Mouse (Mus musculus): ENCODE data around the gene Cops7a. TPM values are rescaled to one million over a fixed set of nuclear protein-coding genes. Genes with fewer than 3 reads are reported as not detected.

Gene Cops7a
- polyA plus RNA-seq, 1 experiment from 2014 or later, result 99.8 TPM

DNA sequence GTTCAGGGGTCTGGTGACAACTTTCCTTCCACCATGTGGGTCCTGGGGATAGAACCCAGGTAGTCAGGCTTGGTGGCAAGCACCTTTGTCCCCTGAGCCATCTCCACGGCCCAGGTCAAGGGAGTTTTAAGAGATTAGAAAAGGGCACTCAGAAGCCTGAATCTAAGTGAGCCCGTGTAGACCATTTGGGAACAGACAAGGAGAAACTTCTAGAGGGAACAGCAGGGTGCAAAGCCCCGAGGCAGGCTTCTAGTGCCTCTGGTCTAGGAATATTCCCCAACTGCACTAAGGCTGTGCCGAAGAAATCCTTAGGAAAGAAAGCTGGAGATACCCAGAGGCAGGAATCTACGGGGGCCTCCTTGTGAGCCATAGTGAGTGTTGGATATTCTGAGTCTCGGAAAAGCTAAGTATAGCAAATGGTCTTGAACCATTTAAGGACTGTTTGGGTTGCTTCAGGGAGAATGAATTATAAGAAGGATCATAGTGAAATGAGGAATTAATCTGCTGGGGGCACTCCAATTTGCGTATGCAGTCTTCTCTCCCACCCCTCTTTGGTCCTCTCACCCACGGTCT lies 30.6 kb upstream of the Cops7a start:
- H3K4me1 ChIP-seq, result peaks cover 10% of the 10 kb centered on the region; the same call in 1 of the 2 replicates
- no peak overlapping the region for H3K9ac ChIP-seq
- no peaks in the 10 kb centered on the region for H3K9me3 ChIP-seq
- H3K4me3 ChIP-seq, result no peak overlapping the region
- WGBS, result 49% methylated on average over 8 of the region's 8 CpGs
- no peaks in the 10 kb centered on the region for H3K36me3 ChIP-seq
- H3K27ac ChIP-seq, result no peak overlapping the region
- no peak for ATAC-seq (ENCODE audit: low FRiP score, low read depth)
- peak overlapping the region; percentile 99 for H3K4me2 ChIP-seq (replicated peaks)
- peaks cover 82% of the 10 kb centered on the region for H3K27me3 ChIP-seq (replicated peaks)

DNA sequence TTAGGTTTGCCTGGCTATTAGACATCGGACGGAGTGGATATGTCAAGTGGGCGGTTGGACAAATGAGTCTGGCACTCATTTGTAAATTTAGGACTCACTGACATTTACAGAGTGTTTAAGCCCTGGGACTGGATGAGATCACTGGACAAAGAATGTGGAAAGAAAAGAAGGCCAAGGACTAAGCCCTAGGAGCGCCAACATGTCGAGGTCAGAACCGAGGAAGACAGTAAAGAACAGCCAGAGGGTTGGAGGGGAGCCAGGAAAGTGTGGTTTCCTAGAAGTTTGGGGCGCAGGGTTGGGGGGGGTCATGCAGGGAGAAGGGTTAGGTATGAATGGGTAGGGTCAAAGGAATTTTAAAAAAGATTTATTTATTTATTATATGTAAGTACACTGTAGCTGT lies 29.9 kb upstream of the Cops7a start:
- WGBS, result 81% methylated on average over 7 of the region's 7 CpGs
- peaks cover 79% of the 10 kb centered on the region for H3K27me3 ChIP-seq (replicated peaks)
- peaks cover 10% of the 10 kb centered on the region; the same call in 1 of the 2 replicates for H3K4me1 ChIP-seq
- H3K9ac ChIP-seq, result no peak overlapping the region
- H3K4me2 ChIP-seq (replicated peaks), result no peak overlapping the region
- H3K4me3 ChIP-seq, result no peak overlapping the region
- no peaks in the 10 kb centered on the region for H3K36me3 ChIP-seq
- H3K9me3 ChIP-seq, result peaks cover under 1% of the 10 kb centered on the region; the same call in 1 of the 2 replicates
- H3K27ac ChIP-seq, result no peak overlapping the region
- no peak for ATAC-seq (ENCODE audit: low FRiP score, low read depth)

DNA sequence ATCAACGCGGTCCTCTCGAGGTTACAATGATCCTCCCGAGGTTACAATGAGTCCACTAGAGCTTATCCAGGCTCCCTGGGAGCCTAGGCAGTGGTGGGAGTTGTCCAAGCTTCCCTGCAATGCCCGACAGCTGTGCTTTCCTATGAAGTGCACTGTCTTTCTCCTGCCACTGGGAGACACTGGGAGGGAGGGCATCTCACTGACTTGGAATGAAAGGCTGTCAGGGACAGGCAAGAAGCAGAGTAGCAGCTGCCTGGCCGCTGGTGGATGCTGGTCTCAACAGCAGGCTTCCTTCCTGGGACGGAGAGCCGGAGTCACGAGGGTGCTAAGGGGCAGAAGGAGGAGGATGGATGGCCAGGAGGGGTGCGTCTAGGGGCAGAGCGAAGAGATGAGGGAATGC lies 28.5 kb upstream of the Cops7a start:
- Histone ChIP-seq H3K27me3 (replicated peaks) (peaks cover 65% of the 10 kb centered on the region), H3K9ac (peak overlapping the region; percentile 49; the same call in 1 of the 2 replicates), H3K4me2 (replicated peaks) (peak overlapping the region; percentile 28; the same call in 1 of the 2 replicates), H3K36me3 (no peaks in the 10 kb centered on the region), H3K4me1 (peaks cover 10% of the 10 kb centered on the region; the same call in 1 of the 2 replicates), H3K27ac (no peak overlapping the region), H3K9me3 (peaks cover 8% of the 10 kb centered on the region), H3K4me3 (no peak overlapping the region)
- WGBS, result 17% methylated on average over 11 of the region's 11 CpGs
- no peak for ATAC-seq (ENCODE audit: low FRiP score, low read depth)

DNA sequence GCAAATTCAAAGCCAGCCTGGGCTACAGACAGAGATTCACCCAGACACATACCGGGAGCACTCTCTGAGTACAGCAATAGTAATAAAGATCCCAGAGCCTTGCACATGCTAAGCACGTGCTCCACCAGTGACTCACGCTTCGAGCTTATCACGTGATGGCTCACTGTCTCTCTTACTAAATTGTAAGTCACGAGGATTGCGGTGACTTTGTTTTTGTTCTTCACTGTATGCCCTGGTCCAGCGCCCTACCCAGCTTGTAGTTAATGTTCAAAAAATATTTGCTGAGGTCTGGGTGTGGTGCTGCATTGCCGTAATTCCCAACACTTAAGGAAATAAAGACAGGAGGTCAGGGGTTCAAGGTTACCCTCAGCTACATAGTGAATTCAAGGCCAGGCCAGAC lies 28.0 kb upstream of the Cops7a start:
- Histone ChIP-seq H3K4me1 (peaks cover 10% of the 10 kb centered on the region; the same call in 1 of the 2 replicates), H3K36me3 (no peaks in the 10 kb centered on the region), H3K4me2 (replicated peaks) (no peak overlapping the region), H3K9ac (no peak overlapping the region), H3K4me3 (no peak overlapping the region), H3K27me3 (replicated peaks) (peaks cover 60% of the 10 kb centered on the region), H3K9me3 (peaks cover 8% of the 10 kb centered on the region), H3K27ac (no peak overlapping the region)
- WGBS, result 83% methylated on average over 9 of the region's 9 CpGs
- ATAC-seq (ENCODE audit: low FRiP score, low read depth), result no peak

DNA sequence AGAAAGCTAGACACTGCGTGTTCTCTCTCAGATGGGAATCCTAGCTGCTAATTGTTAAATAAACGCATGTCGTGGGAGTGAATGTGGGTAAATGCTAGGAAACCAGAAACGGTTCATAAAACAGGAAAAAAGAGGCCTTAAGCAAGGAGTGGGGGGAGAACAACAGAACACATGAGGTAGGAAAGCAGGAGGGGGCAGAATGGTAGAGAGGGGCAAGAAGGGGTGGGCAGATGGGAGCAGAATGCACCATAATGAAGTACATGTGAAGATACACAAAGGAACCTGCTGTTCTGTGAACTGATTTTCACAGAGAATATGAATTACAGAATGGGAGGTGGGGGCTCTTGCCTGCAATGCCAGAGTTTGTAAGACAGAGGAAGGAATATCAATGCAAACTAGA lies 26.9 kb upstream of the Cops7a start:
- no peak for ATAC-seq (ENCODE audit: low FRiP score, low read depth)
- H3K4me1 ChIP-seq, result peaks cover 9% of the 10 kb centered on the region; the same call in 1 of the 2 replicates
- peaks cover 8% of the 10 kb centered on the region for H3K9me3 ChIP-seq
- no peak overlapping the region for H3K4me3 ChIP-seq
- H3K9ac ChIP-seq, result no peak overlapping the region
- H3K27ac ChIP-seq, result no peak overlapping the region
- H3K4me2 ChIP-seq (replicated peaks), result no peak overlapping the region
- WGBS, result 84% methylated on average over 4 of the region's 4 CpGs
- H3K36me3 ChIP-seq, result no peaks in the 10 kb centered on the region
- H3K27me3 ChIP-seq (replicated peaks), result peaks cover 49% of the 10 kb centered on the region

DNA sequence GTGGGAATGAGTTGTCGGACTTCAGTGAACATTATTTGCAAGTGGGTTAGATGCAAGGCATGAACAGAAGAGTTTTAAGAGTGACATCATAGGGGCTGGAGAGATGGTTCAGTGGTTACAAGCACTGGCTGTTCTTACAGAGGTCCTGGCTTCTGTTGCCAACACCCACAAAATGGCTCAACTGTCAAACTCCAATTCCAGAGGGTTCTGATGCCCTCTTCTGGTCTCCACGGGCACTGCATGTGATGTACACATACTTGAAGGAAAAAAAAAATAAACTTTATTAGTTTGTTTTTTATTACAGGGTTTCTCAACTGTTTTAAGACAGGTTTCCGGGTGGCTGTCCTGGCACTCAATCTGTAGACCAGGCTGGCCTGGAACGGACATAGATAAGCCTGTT lies 2.4 kb upstream of the Cops7a start:
- Histone ChIP-seq H3K4me3 (no peak overlapping the region), H3K4me1 (peaks cover 8% of the 10 kb centered on the region)
- 68% methylated on average over 4 of the region's 4 CpGs for WGBS

DNA sequence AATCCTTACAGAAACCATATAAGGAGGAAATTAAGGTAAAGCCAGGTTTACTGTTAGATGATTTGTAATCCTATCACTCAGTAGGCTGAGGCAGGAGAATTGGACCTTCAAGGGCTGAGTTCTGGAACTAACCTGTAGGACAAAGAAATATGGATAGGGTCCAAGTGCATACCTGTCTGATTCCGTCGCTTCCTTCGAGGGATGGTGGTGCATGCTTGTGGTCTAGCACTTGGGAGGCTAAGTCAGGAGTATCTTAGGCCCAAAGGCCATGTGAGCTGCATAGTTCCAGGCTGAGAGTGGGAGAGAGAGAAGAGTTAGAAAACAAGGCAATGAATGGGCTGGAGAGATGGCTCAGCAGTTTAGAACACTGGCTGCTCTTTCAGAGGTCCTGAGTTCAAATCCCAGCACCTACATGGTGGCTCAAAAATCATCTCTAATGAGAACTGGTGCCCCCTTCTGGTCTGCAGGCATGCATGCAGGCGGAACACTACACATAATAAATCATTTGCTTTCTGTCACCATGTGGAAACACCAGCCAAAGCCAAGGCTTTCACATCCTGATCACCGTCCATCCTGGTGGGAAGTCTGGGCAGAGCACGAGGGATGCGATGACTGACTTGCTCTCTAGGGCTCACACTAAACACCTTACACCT lies 1.3 kb upstream of the Cops7a start:
- no peaks in the 10 kb centered on the region for H3K9me3 ChIP-seq
- no peak overlapping the region for H3K9ac ChIP-seq
- H3K27ac ChIP-seq, result no peak overlapping the region
- peak overlapping the region; percentile 92 for H3K4me2 ChIP-seq (replicated peaks)
- WGBS, result 98% methylated on average over 7 of the region's 7 CpGs
- H3K36me3 ChIP-seq, result peaks cover 13% of the 10 kb centered on the region
- no peak for ATAC-seq (ENCODE audit: low FRiP score, low read depth)
- H3K27me3 ChIP-seq (replicated peaks), result 0 out of 2 replicates have a peak, but pooled peaks cover 2% of the 10 kb centered on the region
- peak overlapping the region; percentile 11; the same call in 1 of the 2 replicates for H3K4me3 ChIP-seq
- H3K4me1 ChIP-seq, result peaks cover 8% of the 10 kb centered on the region

More for the DNA sequence above, 2.4 kb upstream of the Cops7a start:
- Histone ChIP-seq H3K9me3 (no peaks in the 10 kb centered on the region), H3K27me3 (replicated peaks) (0 out of 2 replicates have a peak, but pooled peaks cover 2% of the 10 kb centered on the region), H3K9ac (no peak overlapping the region), H3K36me3 (peaks cover 4% of the 10 kb centered on the region; the same call in 1 of the 2 replicates), H3K27ac (no peak overlapping the region), H3K4me2 (replicated peaks) (no peak overlapping the region)
- no peak for ATAC-seq (ENCODE audit: low FRiP score, low read depth)

DNA sequence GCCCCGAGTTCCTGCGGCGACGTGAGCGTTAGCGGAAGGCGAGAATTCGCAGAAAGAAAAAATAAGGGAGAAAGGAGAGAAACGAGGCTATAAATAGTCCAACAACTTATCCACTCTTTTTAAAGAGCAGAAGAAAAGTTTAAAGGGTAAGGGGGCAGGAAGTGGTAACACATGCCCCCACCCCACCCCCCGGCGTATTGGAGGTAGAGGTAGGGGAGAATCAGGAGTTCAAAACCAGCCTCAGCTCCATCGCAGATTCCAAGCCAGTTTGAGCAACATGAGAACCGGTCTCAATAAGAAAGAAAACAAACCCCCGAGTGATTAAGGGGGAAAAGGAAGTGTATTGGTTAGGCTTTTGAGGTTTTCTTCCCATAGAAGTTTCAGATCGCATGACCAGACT lies 409 bp upstream of the Cops7a start:
- Histone ChIP-seq H3K4me3 (peak overlapping the region; percentile 76), H3K4me1 (peaks cover 8% of the 10 kb centered on the region), H3K9ac (peak overlapping the region; percentile 82), H3K27ac (peak overlapping the region; percentile 83), H3K27me3 (replicated peaks) (0 out of 2 replicates have a peak, but pooled peaks cover 2% of the 10 kb centered on the region), H3K9me3 (no peaks in the 10 kb centered on the region), H3K4me2 (replicated peaks) (peak overlapping the region; percentile 92), H3K36me3 (peaks cover 22% of the 10 kb centered on the region)
- 17% methylated on average over 15 of the region's 15 CpGs for WGBS
- peak; percentile 33; the same call in 1 of the 2 replicates for ATAC-seq (ENCODE audit: low FRiP score, low read depth)

DNA sequence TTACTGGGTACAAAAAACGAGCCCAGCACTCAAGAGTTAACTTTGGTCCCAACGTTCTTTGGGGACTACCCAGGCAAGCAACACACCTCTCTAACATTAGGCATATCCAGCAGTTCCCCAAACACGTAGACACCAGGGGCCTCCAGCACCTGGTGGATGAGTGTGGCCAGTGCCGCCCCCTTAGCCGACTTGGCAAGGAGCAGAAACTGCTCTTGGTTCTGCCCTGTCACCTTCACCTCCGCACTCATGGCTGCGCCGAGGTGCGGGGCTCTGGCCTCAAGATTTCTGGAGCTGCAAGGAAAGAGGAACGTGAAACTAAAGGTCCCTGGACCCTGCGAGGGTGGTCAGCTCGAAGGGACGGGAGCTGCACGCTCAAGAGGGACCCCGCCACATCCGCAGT lies 700 bp downstream of the Cops7a start:
- H3K9me3 ChIP-seq, result no peaks in the 10 kb centered on the region
- peak overlapping the region; percentile 76 for H3K4me3 ChIP-seq
- peaks cover 33% of the 10 kb centered on the region for H3K36me3 ChIP-seq
- H3K4me2 ChIP-seq (replicated peaks), result peak overlapping the region; percentile 92
- H3K9ac ChIP-seq, result peak overlapping the region; percentile 82
- peaks cover 8% of the 10 kb centered on the region for H3K4me1 ChIP-seq
- 44% methylated on average over 16 of the region's 16 CpGs for WGBS
- 0 out of 2 replicates have a peak overlapping the region, but pooled peaks have one; percentile 83 for H3K27ac ChIP-seq
- no peaks in the 10 kb centered on the region for H3K27me3 ChIP-seq (replicated peaks)
- ATAC-seq (ENCODE audit: low FRiP score, low read depth), result no peak; the same call in 1 of the 2 replicates

DNA sequence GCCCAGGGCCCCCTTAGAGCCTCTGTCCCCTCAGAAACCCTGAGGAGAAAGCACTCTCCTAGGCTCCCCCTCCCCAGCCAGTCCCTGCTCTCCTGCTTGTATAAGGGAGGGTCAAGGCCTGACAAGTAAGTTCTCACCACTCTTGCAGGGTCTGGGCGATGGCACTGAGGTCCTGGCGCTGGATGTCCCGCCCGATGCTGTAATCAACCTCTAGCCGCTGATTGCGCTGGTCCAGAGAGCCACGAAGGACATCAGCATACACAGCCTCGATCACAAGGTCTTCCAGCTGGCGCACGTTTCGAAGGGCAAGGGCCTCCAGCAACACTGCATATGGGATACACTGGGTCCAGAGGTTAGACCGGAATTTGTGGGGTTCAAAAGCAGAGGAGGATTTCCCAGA lies 4.3 kb downstream of the Cops7a start:
- Histone ChIP-seq H3K27me3 (replicated peaks) (no peaks in the 10 kb centered on the region), H3K4me2 (replicated peaks) (no peak overlapping the region), H3K4me3 (no peak overlapping the region), H3K9ac (no peak overlapping the region), H3K36me3 (peaks cover 59% of the 10 kb centered on the region), H3K9me3 (no peaks in the 10 kb centered on the region), H3K4me1 (peaks cover 8% of the 10 kb centered on the region), H3K27ac (no peak overlapping the region)
- WGBS, result 95% methylated on average over 12 of the region's 12 CpGs
- no peak for ATAC-seq (ENCODE audit: low FRiP score, low read depth)

DNA sequence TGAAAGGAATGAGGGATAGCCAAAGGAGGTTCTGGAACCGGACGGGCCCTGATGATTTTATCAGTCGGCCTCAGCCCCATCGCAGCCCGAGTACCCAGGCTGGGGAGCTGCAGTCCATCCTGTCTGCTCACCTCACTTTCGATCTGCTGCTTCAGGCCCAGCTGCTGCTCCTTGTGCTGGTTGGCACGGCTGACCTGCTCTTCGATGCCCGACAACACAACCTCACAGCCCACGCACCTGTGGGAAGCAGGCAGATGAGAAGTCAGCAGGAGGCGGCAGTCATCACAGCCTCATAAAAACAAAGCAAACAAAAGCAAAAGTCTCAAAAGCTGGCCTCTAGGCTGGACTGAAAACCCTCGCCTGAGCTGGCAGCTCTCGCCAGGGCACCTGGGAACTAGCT lies 5.4 kb downstream of the Cops7a start:
- H3K4me3 ChIP-seq, result no peak overlapping the region
- peaks cover 7% of the 10 kb centered on the region for H3K4me1 ChIP-seq
- ATAC-seq (ENCODE audit: low FRiP score, low read depth), result no peak
- no peak overlapping the region for H3K27ac ChIP-seq
- H3K4me2 ChIP-seq (replicated peaks), result no peak overlapping the region
- H3K36me3 ChIP-seq, result peaks cover 65% of the 10 kb centered on the region
- WGBS, result 88% methylated on average over 13 of the region's 13 CpGs
- no peaks in the 10 kb centered on the region for H3K9me3 ChIP-seq
- no peaks in the 10 kb centered on the region for H3K27me3 ChIP-seq (replicated peaks)
- H3K9ac ChIP-seq, result no peak overlapping the region

DNA sequence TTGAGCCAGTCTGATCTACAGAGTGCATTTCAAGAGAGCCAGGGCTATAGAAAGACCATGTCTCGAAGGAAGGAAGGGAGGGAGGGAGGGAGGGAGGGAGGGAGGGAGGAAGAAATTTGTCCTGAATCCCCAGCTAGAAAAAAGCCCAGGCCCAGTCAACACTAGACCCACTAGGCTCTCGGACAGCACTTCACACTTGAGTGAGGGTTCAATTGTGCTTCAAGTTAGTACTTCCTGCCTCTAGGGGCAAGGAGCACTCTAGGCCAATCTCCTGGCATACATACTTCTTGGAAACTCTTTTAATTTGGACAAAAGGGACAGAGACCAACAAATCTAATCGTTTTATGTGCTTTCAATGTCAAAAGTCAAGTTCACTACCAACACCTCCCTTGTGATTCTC lies 7.2 kb downstream of the Cops7a start:
- Histone ChIP-seq H3K4me2 (replicated peaks) (no peak overlapping the region), H3K4me1 (no peaks in the 10 kb centered on the region), H3K9me3 (no peaks in the 10 kb centered on the region), H3K9ac (no peak overlapping the region), H3K4me3 (no peak overlapping the region), H3K27me3 (replicated peaks) (no peaks in the 10 kb centered on the region), H3K36me3 (peaks cover 71% of the 10 kb centered on the region), H3K27ac (no peak overlapping the region)
- ATAC-seq (ENCODE audit: low FRiP score, low read depth), result no peak
- WGBS, result 82% methylated on average over 3 of the region's 3 CpGs
